Mouse (Mus musculus): ENCODE data around the gene Col4a2.

Gene Col4a2

GRCm38 (mm10) chr8:11382933-11383332 is 70.3 kb downstream of the Col4a2 start:
- DNase-seq (ENCODE audit: low read depth, low spot score): no peak

DNA sequence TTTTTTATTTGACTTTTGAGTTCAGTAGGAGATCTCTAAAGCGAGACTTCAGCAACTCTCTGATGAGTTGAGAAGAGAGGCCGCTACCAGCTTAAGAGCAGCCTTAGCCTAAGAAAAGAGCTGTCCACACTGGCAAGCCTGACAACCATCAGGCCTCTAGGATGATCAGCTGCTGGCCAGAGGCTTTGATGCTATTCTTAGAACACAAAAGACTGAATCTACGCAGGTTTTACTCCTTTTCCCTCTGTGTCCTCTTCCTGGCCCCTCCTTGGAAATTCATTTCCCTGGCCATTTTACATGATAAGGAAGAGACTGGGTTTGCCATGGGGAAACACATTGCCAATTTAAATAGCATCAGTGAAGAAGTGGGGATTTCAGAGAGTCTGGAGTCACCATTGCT is 70.8 kb downstream of the Col4a2 start:
- DNase-seq (ENCODE audit: low read depth, low spot score): no peak

DNA sequence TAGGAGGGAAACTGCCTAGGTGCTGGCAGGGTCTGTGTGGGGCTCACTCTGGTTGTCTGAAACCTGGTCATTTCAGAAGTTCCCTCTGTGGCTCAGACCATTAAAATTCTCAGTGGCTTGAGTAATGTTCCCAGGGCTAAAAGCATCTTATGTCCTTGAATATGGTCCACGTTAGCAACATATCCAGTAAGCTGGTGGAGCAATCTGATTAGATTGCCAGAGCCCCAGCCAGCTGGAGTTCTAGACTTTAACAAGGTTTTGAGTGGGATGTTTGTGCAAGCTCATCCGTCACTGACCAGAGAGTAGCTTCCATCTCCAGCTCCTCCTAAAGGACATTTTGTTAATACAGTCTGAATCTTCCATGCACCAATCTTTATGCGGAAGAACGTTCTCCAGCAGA is 72.2 kb downstream of the Col4a2 start:
- no peak for DNase-seq (ENCODE audit: low read depth, low spot score)

DNA sequence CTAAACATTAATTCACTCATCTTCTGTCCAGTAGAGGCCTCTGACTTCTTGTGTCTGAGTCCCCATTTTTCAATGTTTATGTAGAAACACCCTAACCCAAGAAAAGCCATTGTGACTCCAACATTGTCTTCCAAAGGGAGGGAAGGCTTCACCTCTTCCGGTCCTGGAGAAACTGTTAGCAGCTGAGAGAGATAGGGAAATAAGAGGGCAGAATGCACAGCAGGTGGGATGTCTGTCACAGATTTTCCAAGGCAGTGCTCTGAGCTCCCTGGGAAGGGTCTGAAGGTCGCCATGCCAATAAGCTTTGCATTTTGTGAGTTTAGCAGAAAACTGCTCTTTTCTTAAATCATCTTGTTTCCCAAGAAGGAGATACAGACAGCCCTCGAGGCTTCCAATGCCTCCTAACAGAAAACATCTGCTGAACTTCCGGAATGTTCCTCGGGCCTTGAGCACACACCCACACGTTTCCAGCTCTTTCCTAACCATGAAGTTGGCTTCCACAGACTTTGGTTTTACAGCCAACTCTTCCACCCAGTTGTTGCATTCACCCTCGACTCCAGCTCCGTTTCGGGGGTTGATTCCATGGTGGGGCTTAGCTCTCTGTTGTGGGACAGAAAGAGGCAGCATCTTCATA is 72.8 kb downstream of the Col4a2 start:
- no peak for DNase-seq (ENCODE audit: low read depth, low spot score)

- DNase-seq (ENCODE audit: low read depth, low spot score): no peak
Measured at GRCm38 (mm10) chr8:11387282-11387681, 74.7 kb downstream of the Col4a2 start.

GRCm38 (mm10) chr8:11389275-11390050 is 76.9 kb downstream of the Col4a2 start:
- no peak for DNase-seq (ENCODE audit: low read depth, low spot score)

GRCm38 (mm10) chr8:11392739-11393138 is 80.1 kb downstream of the Col4a2 start:
- DNase-seq (ENCODE audit: low read depth, low spot score): no peak

- no peak for DNase-seq (ENCODE audit: low read depth, low spot score)
Measured at GRCm38 (mm10) chr8:11393161-11393560, 80.6 kb downstream of the Col4a2 start.

GRCm38 (mm10) chr8:11393607-11394006 is 81.0 kb downstream of the Col4a2 start:
- DNase-seq (ENCODE audit: low read depth, low spot score): no peak

DNA sequence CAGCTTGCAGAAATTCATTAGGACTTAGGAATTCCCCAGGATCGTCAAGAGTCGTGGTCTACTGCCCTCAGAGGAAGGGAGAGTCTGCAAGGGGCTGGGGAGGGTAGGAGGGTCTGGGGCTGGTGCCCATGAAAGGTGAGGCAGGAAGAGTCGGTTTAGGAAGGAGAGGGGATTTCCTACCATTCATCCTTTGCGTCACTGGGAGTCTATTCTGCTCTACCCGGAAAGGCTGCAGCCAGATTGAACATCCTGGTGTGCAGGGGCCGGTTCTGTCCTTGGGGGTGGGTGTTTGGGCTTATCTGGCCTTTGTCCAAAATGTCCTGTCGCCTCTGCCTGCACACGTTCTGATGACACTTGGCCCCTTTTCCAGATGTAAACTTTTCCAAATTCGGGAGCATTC is 82.2 kb downstream of the Col4a2 start:
- no peak for DNase-seq (ENCODE audit: low read depth, low spot score)

DNA sequence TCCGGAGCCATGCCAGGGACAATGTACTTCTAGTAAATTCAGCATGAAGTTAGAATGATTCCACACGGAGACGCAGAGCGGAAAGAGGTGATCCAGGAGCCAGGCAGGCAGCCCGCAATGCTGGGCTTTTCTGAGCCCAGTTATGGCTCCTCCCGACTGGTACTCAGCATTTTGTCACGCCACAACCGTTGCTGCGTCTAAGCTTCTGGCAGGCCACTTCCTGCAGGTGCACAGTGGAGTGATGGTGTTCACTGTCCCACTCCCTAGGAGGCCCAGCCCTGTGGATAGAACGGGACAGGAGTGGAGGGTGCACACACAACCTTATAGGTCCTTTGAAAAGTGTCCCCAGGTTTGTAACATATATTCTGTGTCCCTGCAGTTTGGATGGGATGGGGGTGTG is 83.0 kb downstream of the Col4a2 start:
- DNase-seq (ENCODE audit: low read depth, low spot score): no peak

GRCm38 (mm10) chr8:11396111-11396510 is 83.5 kb downstream of the Col4a2 start:
- DNase-seq (ENCODE audit: low read depth, low spot score): no peak

GRCm38 (mm10) chr8:11397126-11397525 is 84.5 kb downstream of the Col4a2 start:
- DNase-seq (ENCODE audit: low read depth, low spot score): no peak

DNA sequence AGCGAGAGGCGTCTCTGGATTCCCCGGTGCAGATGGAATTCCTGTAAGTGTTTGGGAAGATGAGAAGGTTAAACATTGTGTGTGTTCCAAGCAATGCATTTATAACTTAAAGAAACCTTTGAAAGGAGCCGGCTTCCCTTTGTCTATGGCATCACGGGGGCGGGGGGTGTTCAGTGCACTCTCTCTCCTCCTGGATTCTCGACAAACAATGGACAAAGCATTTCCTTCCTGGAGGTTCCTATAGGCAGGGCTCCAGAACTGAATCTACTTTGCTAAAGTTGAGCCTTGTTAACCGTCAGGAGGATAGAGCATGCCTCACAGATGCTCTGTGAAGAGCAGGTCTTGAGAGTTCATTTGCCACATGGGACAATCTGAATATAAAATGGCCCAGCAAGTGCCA is 87.1 kb downstream of the Col4a2 start:
- DNase-seq (ENCODE audit: low read depth, low spot score): no peak

DNA sequence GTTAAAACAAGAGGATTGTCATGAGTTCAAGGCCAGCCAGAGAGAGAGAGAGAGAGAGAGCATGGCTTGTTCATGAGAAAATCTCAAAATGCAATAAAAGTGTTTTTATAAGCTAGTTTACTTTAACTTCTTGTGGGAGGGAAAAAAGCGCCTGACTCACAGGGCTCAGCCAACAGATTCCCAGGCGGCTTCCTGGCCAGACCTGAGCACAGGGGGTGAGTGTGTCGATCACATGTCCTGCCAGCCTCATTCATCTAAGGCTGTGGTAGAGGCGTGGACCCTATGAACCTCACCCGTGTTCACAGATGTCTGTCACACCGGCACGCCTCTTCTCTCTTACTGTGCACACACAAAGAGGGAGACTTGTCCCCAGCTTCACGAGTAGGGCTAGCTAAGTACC is 87.6 kb downstream of the Col4a2 start:
- no peak for DNase-seq (ENCODE audit: low read depth, low spot score)

DNA sequence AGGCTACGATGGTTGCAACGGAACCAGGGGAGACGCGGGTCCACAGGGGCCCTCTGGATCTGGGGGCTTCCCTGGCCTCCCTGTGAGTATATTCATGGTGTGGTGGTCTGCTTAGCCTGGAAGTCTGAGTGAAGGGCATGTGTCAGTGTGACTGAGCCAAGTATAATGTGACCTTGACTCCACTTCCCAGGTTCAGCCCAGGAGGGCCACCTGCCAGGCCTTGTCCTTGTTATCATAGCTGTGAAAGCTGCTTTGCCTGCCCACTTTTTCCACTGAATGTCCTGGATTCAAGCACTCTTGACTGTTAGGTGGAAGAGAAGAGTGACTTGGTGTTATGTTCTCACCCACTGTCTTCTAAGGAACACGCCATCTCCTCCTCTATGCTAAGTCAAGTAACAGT is 88.6 kb downstream of the Col4a2 start:
- DNase-seq (ENCODE audit: low read depth, low spot score): no peak

DNA sequence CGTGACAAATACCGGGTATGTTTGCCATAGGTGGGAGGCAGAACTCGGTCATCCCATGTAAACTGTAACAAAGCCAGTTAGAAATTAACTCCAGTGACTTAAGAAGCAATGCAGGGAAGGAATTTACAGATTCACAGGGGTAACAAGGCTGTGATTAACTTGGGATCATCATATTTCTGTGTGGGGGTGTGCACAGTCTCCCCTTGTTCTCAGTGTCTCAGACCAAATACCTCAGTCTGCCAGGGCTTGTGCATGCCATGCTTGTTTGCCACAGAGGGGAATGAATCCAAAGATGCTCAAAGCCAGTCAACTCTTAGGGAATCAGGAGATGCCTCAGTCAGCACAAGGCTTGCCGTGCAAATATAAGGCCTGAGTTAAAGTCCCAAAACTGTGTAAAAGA is 89.6 kb downstream of the Col4a2 start:
- no peak for DNase-seq (ENCODE audit: low read depth, low spot score)

DNA sequence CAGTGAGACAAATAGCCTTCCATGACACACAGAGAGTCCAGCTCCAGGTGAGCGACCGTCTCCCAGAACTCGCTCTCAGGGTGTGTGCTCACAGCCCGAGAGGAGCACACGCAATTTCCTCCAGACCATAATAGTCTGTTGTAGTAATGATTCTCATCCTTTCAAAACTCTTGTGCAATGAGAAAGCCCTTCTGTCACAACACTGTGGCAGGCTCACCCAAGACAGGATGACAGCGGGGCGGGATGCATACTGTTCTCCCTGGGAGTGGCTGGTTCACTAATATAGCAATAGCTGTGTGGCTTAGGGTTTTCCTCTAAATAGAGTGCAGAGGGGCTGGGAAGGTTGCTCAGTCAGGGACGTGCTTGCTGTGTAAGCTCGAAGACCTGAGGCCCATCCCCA is 91.2 kb downstream of the Col4a2 start:
- no peak for DNase-seq (ENCODE audit: low read depth, low spot score)

GRCm38 (mm10) chr8:11404614-11405013 is 92.0 kb downstream of the Col4a2 start:
- no peak for DNase-seq (ENCODE audit: low read depth, low spot score)

DNA sequence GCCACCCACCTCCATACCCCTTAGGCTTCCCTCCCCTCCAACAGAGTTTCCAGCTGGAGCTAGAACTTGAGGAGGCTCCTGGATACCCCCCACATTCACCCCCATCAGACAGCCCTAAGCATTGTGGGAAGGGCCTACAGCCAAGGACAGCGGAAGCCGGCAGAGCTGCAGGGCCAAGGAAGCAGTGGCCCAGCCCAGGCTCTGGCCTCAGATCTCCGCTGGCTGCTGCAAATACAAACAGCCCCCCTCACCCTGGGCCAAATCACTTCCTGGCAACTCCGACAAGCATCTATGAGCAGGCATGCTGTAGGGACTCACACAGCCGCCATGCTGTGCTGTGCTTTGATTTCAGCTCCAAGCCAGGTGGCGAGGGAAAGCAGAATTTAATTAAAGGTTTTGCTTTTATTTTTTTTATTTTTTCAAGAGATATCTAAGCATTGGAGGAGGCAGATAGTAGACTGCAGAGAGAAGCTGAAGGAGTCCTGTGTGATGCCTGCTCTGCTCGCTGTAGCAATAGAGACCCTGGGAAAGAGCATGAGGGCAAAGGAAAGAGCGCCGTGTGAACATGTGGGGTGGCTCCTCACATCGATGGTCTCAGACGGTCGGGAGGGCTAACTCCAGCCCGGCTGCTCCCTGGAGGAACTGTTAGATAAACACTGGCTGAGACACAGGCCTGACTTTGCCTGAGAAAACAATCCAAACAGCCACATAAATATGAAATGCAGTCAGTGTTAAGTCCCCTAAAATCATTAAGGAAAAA is 93.3 kb downstream of the Col4a2 start:
- DNase-seq (ENCODE audit: low read depth, low spot score): no peak

DNA sequence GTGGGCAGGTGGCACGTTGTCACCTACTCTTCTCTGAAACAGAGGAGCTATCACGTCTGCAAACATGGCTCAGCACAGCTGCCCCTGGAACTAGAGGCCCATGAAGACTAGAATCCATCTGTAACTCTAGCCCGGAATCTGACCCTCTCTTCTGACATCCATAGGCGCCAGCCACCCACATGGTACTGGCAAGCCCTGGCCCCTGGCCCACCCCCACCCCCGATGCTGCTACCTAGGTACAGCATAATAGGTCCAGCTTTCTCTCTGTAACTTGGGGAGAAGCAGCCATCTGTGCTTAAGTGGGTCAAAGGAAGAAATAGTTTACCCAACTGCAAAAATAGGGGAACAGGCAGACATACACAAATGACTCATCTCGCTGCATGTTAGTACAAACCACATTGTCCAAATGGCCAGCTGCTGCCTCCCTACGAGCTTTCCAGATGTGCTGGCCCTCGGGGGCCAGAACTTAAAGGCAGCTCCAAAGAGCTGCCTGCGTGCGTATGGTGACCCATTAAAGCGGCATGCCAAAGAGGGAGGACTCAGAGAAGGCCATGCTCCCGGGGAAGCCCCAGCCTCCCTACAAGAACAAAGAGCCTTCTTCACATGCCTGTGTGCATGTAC is 99.0 kb downstream of the Col4a2 start:
- DNase-seq (ENCODE audit: low read depth, low spot score): peak; percentile 31

GRCm38 (mm10) chr8:11412450-11412849 is 99.8 kb downstream of the Col4a2 start:
- DNase-seq (ENCODE audit: low read depth, low spot score): no peak
